Mouse (Mus musculus) heart, adult 2 months (tissue): ENCODE results near the gene Mroh8.
"Not testable (repeated sequence)": the region's sequence is repeated elsewhere in the genome, so short reads cannot be mapped to it uniquely, and the experiment has no call there.

Experiments used
- CTCF ChIP-seq: fragments of 200-600 bp; IDR thresholded peaks from 2 replicates; pipeline ENCODE4 v1.8.1; 2022; ENCODE audit warnings: antibody characterized with exemption, mild to moderate bottlenecking, moderate library complexity
- EP300 ChIP-seq: fragments of 200-500 bp; IDR thresholded peaks from 2 replicates; pipeline ENCODE4 v1.6.1; 2011; ENCODE audit warnings: low read depth, low read length, control low read depth; ENCODE audit not compliant: insufficient read depth
- POLR2A ChIP-seq: fragments of 200-500 bp; IDR thresholded peaks from 2 replicates; pipeline ENCODE4 v1.6.1; 2011; ENCODE audit warnings: mild to moderate bottlenecking, low read depth, low read length, control low read depth; ENCODE audit not compliant: insufficient read depth

- TF ChIP-seq EP300, POLR2A, CTCF: not testable (repeated sequence)
These were observed 80.9 kb downstream of the Mroh8 start for GRCm38 (mm10) chr2:157198405-157198804.
